Mouse (Mus musculus) thymus, adult 2 months (tissue): ENCODE measurements around the gene Mapk8.

Experiments used
- CTCF ChIP-seq: fragments of 200-500 bp; IDR thresholded peaks from 2 replicates; pipeline ENCODE4 v1.5.1; 2012; ENCODE audit warnings: mild to moderate bottlenecking, control low read depth, low read length, moderate library complexity, borderline replicate concordance; ENCODE audit not compliant: control insufficient read depth, poor library complexity, insufficient read depth; ENCODE audit errors: extremely low read depth
- POLR2A ChIP-seq: fragments of 200-500 bp; IDR thresholded peaks from 2 replicates; pipeline ENCODE4 v1.6.1; 2012; ENCODE audit warnings: mild to moderate bottlenecking, low read length, control low read depth, moderate library complexity; ENCODE audit not compliant: control insufficient read depth, poor library complexity, insufficient read depth; ENCODE audit errors: extremely low read depth

GRCm38 (mm10) chr14:33355276-33355675, 91.7 kb downstream of the Mapk8 start:
- TF ChIP-seq POLR2A: no peak
- no peak for TF ChIP-seq CTCF
